ENCODE assay signal across 8 mouse cellular contexts in genomic region chr5:121833159-121833558, GRCm38 (mm10). TPM values are rescaled to one million over a fixed set of nuclear protein-coding genes. Genes with fewer than 3 reads are reported as not detected.
DNase-seq lines count a peak whose midpoint lies in the region; ATAC-seq lines count a peak whose summit lies in the region.

No protein-coding gene starts in this region.

- 76% methylated on average over 2 of the region's 2 CpGs for WGBS in heart, embryonic 15.5 days
- 95% methylated on average over 2 of the region's 2 CpGs for WGBS in neural tube, embryonic 12.5 days
- 98% methylated on average over 2 of the region's 2 CpGs for WGBS in intestine, embryonic 15.5 days
- WGBS in stomach, embryonic 15.5 days: 97% methylated on average over 2 of the region's 2 CpGs

- DNase-seq in heart, postnatal 4 days: no peak
- DNase-seq in neural tube, embryonic 10.5 days (ENCODE audit: extremely low spot score, low spot score): no peak
- DNase-seq in thymus, postnatal 25 days: no peak
- no peak for DNase-seq in spleen, postnatal 4 days (ENCODE audit: low spot score in 2 of 2)

- peak overlapping the region; percentile 13; the same call in 1 of the 2 replicates for H3K9ac ChIP-seq in heart, embryonic 15.5 days
- no peak overlapping the region for H3K9ac ChIP-seq in neural tube, embryonic 12.5 days
- no peak overlapping the region for H3K9ac ChIP-seq in intestine, embryonic 15.5 days
- no peak overlapping the region for H3K9ac ChIP-seq in stomach, embryonic 15.5 days

- no peaks in the 10 kb centered on the region for H3K9me3 ChIP-seq in heart, embryonic 15.5 days (replicated peaks)
- no peaks in the 10 kb centered on the region for H3K9me3 ChIP-seq in neural tube, embryonic 12.5 days
- H3K9me3 ChIP-seq in intestine, embryonic 15.5 days: no peaks in the 10 kb centered on the region
- no peaks in the 10 kb centered on the region for H3K9me3 ChIP-seq in stomach, embryonic 15.5 days

- peak overlapping the region; percentile 93 for H3K4me2 ChIP-seq in heart, embryonic 15.5 days
- H3K4me2 ChIP-seq in neural tube, embryonic 12.5 days (replicated peaks): peak overlapping the region; percentile 95
- H3K4me2 ChIP-seq in intestine, embryonic 15.5 days (replicated peaks): peak overlapping the region; percentile 90
- peak overlapping the region; percentile 85 for H3K4me2 ChIP-seq in stomach, embryonic 15.5 days

- peak overlapping the region; percentile 64 for H3K27ac ChIP-seq in heart, embryonic 15.5 days
- no peak overlapping the region for H3K27ac ChIP-seq in neural tube, embryonic 12.5 days
- 0 out of 2 replicates have a peak overlapping the region, but pooled peaks have one; percentile 51 for H3K27ac ChIP-seq in intestine, embryonic 15.5 days
- H3K27ac ChIP-seq in stomach, embryonic 15.5 days: peak overlapping the region; percentile 54; the same call in 1 of the 2 replicates

- H3K4me1 ChIP-seq in heart, embryonic 15.5 days (replicated peaks): peaks cover 71% of the 10 kb centered on the region
- H3K4me1 ChIP-seq in neural tube, embryonic 12.5 days: peaks cover 63% of the 10 kb centered on the region
- peaks cover 60% of the 10 kb centered on the region for H3K4me1 ChIP-seq in intestine, embryonic 15.5 days (replicated peaks)
- peaks cover 62% of the 10 kb centered on the region for H3K4me1 ChIP-seq in stomach, embryonic 15.5 days

- 0 out of 2 replicates have a peak, but pooled peaks cover 5% of the 10 kb centered on the region for H3K36me3 ChIP-seq in heart, embryonic 15.5 days
- no peaks in the 10 kb centered on the region for H3K36me3 ChIP-seq in neural tube, embryonic 12.5 days
- H3K36me3 ChIP-seq in intestine, embryonic 15.5 days: no peaks in the 10 kb centered on the region
- H3K36me3 ChIP-seq in stomach, embryonic 15.5 days: peaks cover 5% of the 10 kb centered on the region; the same call in 1 of the 2 replicates

- ATAC-seq in heart, embryonic 15.5 days (replicated peaks; ENCODE audit: insufficient number of reproducible peaks, insufficient read depth, low FRiP score, low read depth): no peak
- no peak for ATAC-seq in neural tube, embryonic 12.5 days (ENCODE audit: low FRiP score, low read depth)
- no peak for ATAC-seq in intestine, embryonic 15.5 days
- no peak for ATAC-seq in stomach, embryonic 15.5 days (ENCODE audit: insufficient read depth, low FRiP score, low read depth)

- no peaks in the 10 kb centered on the region for H3K27me3 ChIP-seq in heart, embryonic 15.5 days
- H3K27me3 ChIP-seq in neural tube, embryonic 12.5 days (replicated peaks): peaks cover 39% of the 10 kb centered on the region
- no peaks in the 10 kb centered on the region for H3K27me3 ChIP-seq in intestine, embryonic 15.5 days (replicated peaks)
- no peaks in the 10 kb centered on the region for H3K27me3 ChIP-seq in stomach, embryonic 15.5 days (replicated peaks)

- H3K4me3 ChIP-seq in heart, embryonic 15.5 days: peak overlapping the region; percentile 80
- no peak overlapping the region for H3K4me3 ChIP-seq in neural tube, embryonic 12.5 days
- H3K4me3 ChIP-seq in intestine, embryonic 15.5 days (replicated peaks): no peak overlapping the region
- H3K4me3 ChIP-seq in stomach, embryonic 15.5 days (replicated peaks): no peak overlapping the region; the same call in 1 of the 2 replicates

RNA-seq across cellular contexts. Expression of gene Sh2b3, which starts 4.3 kb away (rescaled TPM):
- polyA plus RNA-seq in heart, embryonic 15.5 days (2015; fragmentation: Nextera tagmentation; extraction: Ambion mirVana): 13.2 and 18.5 TPM in 2 replicates
- 10 to 100 TPM; 36.7 to 39.2 TPM for total RNA-seq in heart, postnatal 4 days (2021)
- 11.3 and 12.9 TPM in 2 replicates for polyA plus RNA-seq in neural tube, embryonic 12.5 days (2016; fragmentation: Nextera tagmentation; extraction: Ambion mirVana)
- 12.3 and 13.1 TPM in 2 replicates for polyA plus RNA-seq in intestine, embryonic 15.5 days (2015; fragmentation: Nextera tagmentation; extraction: Ambion mirVana)
- polyA plus RNA-seq in stomach, embryonic 15.5 days (2015; fragmentation: Nextera tagmentation; extraction: Ambion mirVana): 15.7 and 16.0 TPM in 2 replicates

RNA-seq across cellular contexts. Expression of gene Pheta1, which starts 15.6 kb away (rescaled TPM):
- 15.1 and 18.2 TPM in 2 replicates for polyA plus RNA-seq in heart, embryonic 15.5 days (2015; fragmentation: Nextera tagmentation; extraction: Ambion mirVana)
- total RNA-seq in heart, postnatal 4 days (2021): 10 to 100 TPM in 1 of 2 experiments, 1 to 10 TPM in 1; 9.3 to 10.9 TPM
- 47.1 and 49.8 TPM in 2 replicates for polyA plus RNA-seq in neural tube, embryonic 12.5 days (2016; fragmentation: Nextera tagmentation; extraction: Ambion mirVana)
- polyA plus RNA-seq in intestine, embryonic 15.5 days (2015; fragmentation: Nextera tagmentation; extraction: Ambion mirVana): 32.6 and 36.4 TPM in 2 replicates
- polyA plus RNA-seq in stomach, embryonic 15.5 days (2015; fragmentation: Nextera tagmentation; extraction: Ambion mirVana): 23.7 and 26.1 TPM in 2 replicates
